7 mouse cellular contexts compared by ENCODE assay signal in the genomic region with DNA sequence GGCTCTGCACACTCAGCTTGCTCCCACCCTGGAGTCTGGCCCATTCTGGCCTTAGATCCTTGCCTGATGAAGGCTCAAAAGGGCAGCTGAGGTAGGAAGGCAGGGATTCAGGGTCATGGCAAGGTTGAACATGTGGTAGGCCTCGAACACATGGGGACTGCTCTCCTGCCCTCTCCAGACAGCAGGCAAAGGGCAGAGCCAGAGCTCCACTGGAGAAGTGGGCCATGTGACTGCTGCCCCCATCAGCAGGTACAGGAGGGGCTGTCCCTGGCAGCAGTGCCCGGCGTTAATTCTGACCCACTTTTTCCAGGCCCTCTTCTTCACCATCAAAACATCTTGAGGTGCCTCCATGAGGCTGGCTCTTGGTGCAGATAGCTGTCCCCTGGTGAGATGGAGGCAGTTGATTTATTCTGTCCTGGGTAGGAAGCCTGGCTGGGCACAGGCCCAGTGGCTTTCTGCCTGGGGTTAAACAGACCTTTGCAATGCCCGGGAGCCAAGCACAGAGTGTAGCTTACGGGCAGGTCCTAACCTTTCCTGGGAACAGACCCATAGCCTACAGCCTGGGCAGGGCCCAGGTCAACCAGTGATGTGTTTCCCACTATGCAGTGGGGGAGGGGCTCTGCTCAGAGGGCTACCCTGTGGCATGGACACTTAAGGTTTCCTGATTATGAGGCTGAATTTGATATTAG. TPM values are rescaled to one million over a fixed set of nuclear protein-coding genes. Genes with fewer than 3 reads are reported as not detected.
DNase-seq lines count a peak whose midpoint lies in the region; ATAC-seq and TF ChIP-seq lines count a peak whose summit lies in the region.

No protein-coding gene starts in this region.

- DNase-seq in lung, embryonic 14.5 days = no peak
- DNase-seq in lung, postnatal 10 days = no peak
- no peak for DNase-seq in embryonic facial prominence, embryonic 14.5 days (ENCODE audit: low spot score)
- no peak for DNase-seq in hindbrain, embryonic 14.5 days (ENCODE audit: low spot score)
- DNase-seq in frontal cortex, adult 2 months (ENCODE audit: extremely low spot score in 1 of 2, low spot score in 1 of 2) = no peak

- no peaks in the 10 kb centered on the region for H3K27me3 ChIP-seq in lung, embryonic 14.5 days (ENCODE audit: insufficient read depth, low read length)
- no peaks in the 10 kb centered on the region for H3K27me3 ChIP-seq in embryonic facial prominence, embryonic 14.5 days (replicated peaks; ENCODE audit: control insufficient read depth, insufficient read depth, low read length)
- no peaks in the 10 kb centered on the region for H3K27me3 ChIP-seq in hindbrain, embryonic 14.5 days (ENCODE audit: control insufficient read depth, insufficient read depth, low read length)
- no peaks in the 10 kb centered on the region for H3K27me3 ChIP-seq in midbrain, embryonic 15.5 days (replicated peaks)

- H3K27ac ChIP-seq in lung, embryonic 14.5 days (ENCODE audit: low read depth) = no peak overlapping the region; the same call in 1 of the 2 replicates
- no peak overlapping the region for H3K27ac ChIP-seq in embryonic facial prominence, embryonic 14.5 days (replicated peaks; ENCODE audit: low read depth, low read length)
- no peak overlapping the region for H3K27ac ChIP-seq in hindbrain, embryonic 14.5 days
- H3K27ac ChIP-seq in midbrain, embryonic 15.5 days = no peak overlapping the region

- H3K4me2 ChIP-seq in lung, embryonic 14.5 days = peak overlapping the region; percentile 77
- H3K4me2 ChIP-seq in embryonic facial prominence, embryonic 14.5 days (ENCODE audit: low read depth, low read length) = peak overlapping the region; percentile 94
- peak overlapping the region; percentile 91 for H3K4me2 ChIP-seq in hindbrain, embryonic 14.5 days (replicated peaks)
- peak overlapping the region; percentile 85 for H3K4me2 ChIP-seq in midbrain, embryonic 15.5 days

- no peaks in the 10 kb centered on the region for H3K9me3 ChIP-seq in lung, embryonic 14.5 days (ENCODE audit: low read depth, low read length)
- no peaks in the 10 kb centered on the region for H3K9me3 ChIP-seq in embryonic facial prominence, embryonic 14.5 days (ENCODE audit: control insufficient read depth, low read length)
- no peaks in the 10 kb centered on the region for H3K9me3 ChIP-seq in hindbrain, embryonic 14.5 days (ENCODE audit: control insufficient read depth, low read length)
- no peaks in the 10 kb centered on the region for H3K9me3 ChIP-seq in midbrain, embryonic 15.5 days

- peaks cover 54% of the 10 kb centered on the region for H3K36me3 ChIP-seq in lung, embryonic 14.5 days (ENCODE audit: insufficient read depth)
- H3K36me3 ChIP-seq in embryonic facial prominence, embryonic 14.5 days (ENCODE audit: control insufficient read depth, insufficient read depth, low read length) = peaks cover 41% of the 10 kb centered on the region
- H3K36me3 ChIP-seq in hindbrain, embryonic 14.5 days (replicated peaks; ENCODE audit: control insufficient read depth, insufficient read depth) = peaks cover 30% of the 10 kb centered on the region
- H3K36me3 ChIP-seq in midbrain, embryonic 15.5 days (replicated peaks) = peaks cover 16% of the 10 kb centered on the region

- ATAC-seq in lung, embryonic 14.5 days (ENCODE audit: insufficient read depth) = no peak
- ATAC-seq in embryonic facial prominence, embryonic 14.5 days (ENCODE audit: low read depth) = no peak
- no peak for ATAC-seq in hindbrain, embryonic 14.5 days (ENCODE audit: low FRiP score)
- no peak for ATAC-seq in midbrain, embryonic 15.5 days (replicated peaks)
- no peak for ATAC-seq in inflammation-experienced regulatory T-cells, adult 6 months

- TF ChIP-seq CTCF in lung, embryonic 14.5 days (IDR thresholded peaks at IDR 0.05; ENCODE audit: low read depth) = no peak

- H3K9ac ChIP-seq in lung, embryonic 14.5 days = peak overlapping the region; percentile 94
- H3K9ac ChIP-seq in embryonic facial prominence, embryonic 14.5 days (ENCODE audit: low read depth, low read length) = peak overlapping the region; percentile 45
- H3K9ac ChIP-seq in hindbrain, embryonic 14.5 days = 0 out of 2 replicates have a peak overlapping the region, but pooled peaks have one; percentile 31
- H3K9ac ChIP-seq in midbrain, embryonic 15.5 days = peak overlapping the region; percentile 76

- WGBS in lung, embryonic 14.5 days = 73% methylated on average over 5 of the region's 5 CpGs
- 90% methylated on average over 5 of the region's 5 CpGs for WGBS in embryonic facial prominence, embryonic 14.5 days
- 93% methylated on average over 5 of the region's 5 CpGs for WGBS in hindbrain, embryonic 14.5 days
- 88% methylated on average over 5 of the region's 5 CpGs for WGBS in midbrain, embryonic 15.5 days

- H3K4me1 ChIP-seq in lung, embryonic 14.5 days (ENCODE audit: insufficient read depth) = peaks cover 6% of the 10 kb centered on the region
- peaks cover 22% of the 10 kb centered on the region for H3K4me1 ChIP-seq in embryonic facial prominence, embryonic 14.5 days (ENCODE audit: control insufficient read depth, insufficient read depth, low read length)
- peaks cover 29% of the 10 kb centered on the region for H3K4me1 ChIP-seq in hindbrain, embryonic 14.5 days (replicated peaks; ENCODE audit: control insufficient read depth, insufficient read depth, low read length)
- H3K4me1 ChIP-seq in midbrain, embryonic 15.5 days = peaks cover 30% of the 10 kb centered on the region

- peak overlapping the region; percentile 81 for H3K4me3 ChIP-seq in lung, embryonic 14.5 days (ENCODE audit: low read depth, low read length)
- peak overlapping the region; percentile 10; the same call in 1 of the 2 replicates for H3K4me3 ChIP-seq in embryonic facial prominence, embryonic 14.5 days (ENCODE audit: low read depth, low read length)
- peak overlapping the region; percentile 82; the same call in 1 of the 2 replicates for H3K4me3 ChIP-seq in hindbrain, embryonic 14.5 days (replicated peaks; ENCODE audit: low read length)
- H3K4me3 ChIP-seq in midbrain, embryonic 15.5 days = peak overlapping the region; percentile 65; the same call in 1 of the 2 replicates

RNA-seq across cellular contexts. Expression of gene Bsg, which starts 2.3 kb away (rescaled TPM):
- 842 and 871 TPM in 2 replicates for polyA plus RNA-seq in lung, embryonic 14.5 days (2014; fragmentation: Nextera tagmentation; extraction: Ambion mirVana)
- 846 and 847 TPM in 2 replicates for polyA plus RNA-seq in embryonic facial prominence, embryonic 14.5 days (2014; fragmentation: Nextera tagmentation; extraction: Ambion mirVana)
- 930 and 976 TPM in 2 replicates for polyA plus RNA-seq in hindbrain, embryonic 14.5 days (2014; fragmentation: Nextera tagmentation; extraction: Ambion mirVana)
- 819 and 876 TPM in 2 replicates for polyA plus RNA-seq in midbrain, embryonic 15.5 days (2015; fragmentation: Nextera tagmentation; extraction: Ambion mirVana)
- polyA plus RNA-seq in inflammation-experienced regulatory T-cells, adult 6 months (2017; shearing (Covaris generic)) = 100 to 1,000 TPM; 116 to 152 (median 121) TPM
- 1,126 and 1,227 TPM in 2 replicates for polyA plus RNA-seq in frontal cortex, adult 2 months (2012; rRNA removed)

RNA-seq across cellular contexts. Expression of gene Hcn2, which starts 9.9 kb away (rescaled TPM):
- 0.14 TPM in 1 of 2 replicates, not detected in the other for polyA plus RNA-seq in lung, embryonic 14.5 days (2014; fragmentation: Nextera tagmentation; extraction: Ambion mirVana)
- 0.15 and 0.20 TPM in 2 replicates for polyA plus RNA-seq in embryonic facial prominence, embryonic 14.5 days (2014; fragmentation: Nextera tagmentation; extraction: Ambion mirVana)
- polyA plus RNA-seq in hindbrain, embryonic 14.5 days (2014; fragmentation: Nextera tagmentation; extraction: Ambion mirVana) = 2.9 and 4.3 TPM in 2 replicates
- polyA plus RNA-seq in midbrain, embryonic 15.5 days (2015; fragmentation: Nextera tagmentation; extraction: Ambion mirVana) = 1.3 and 1.7 TPM in 2 replicates
- polyA plus RNA-seq in inflammation-experienced regulatory T-cells, adult 6 months (2017; shearing (Covaris generic)) = not detected
- polyA plus RNA-seq in frontal cortex, adult 2 months (2012; rRNA removed) = 119 and 124 TPM in 2 replicates

RNA-seq across cellular contexts. Expression of gene Gzmm, which starts 17.7 kb away (rescaled TPM):
- 0.24 and 0.84 TPM in 2 replicates for polyA plus RNA-seq in lung, embryonic 14.5 days (2014; fragmentation: Nextera tagmentation; extraction: Ambion mirVana)
- 0.31 and 0.51 TPM in 2 replicates for polyA plus RNA-seq in embryonic facial prominence, embryonic 14.5 days (2014; fragmentation: Nextera tagmentation; extraction: Ambion mirVana)
- polyA plus RNA-seq in hindbrain, embryonic 14.5 days (2014; fragmentation: Nextera tagmentation; extraction: Ambion mirVana) = 1.5 and 1.8 TPM in 2 replicates
- 1.7 and 2.2 TPM in 2 replicates for polyA plus RNA-seq in midbrain, embryonic 15.5 days (2015; fragmentation: Nextera tagmentation; extraction: Ambion mirVana)
- polyA plus RNA-seq in inflammation-experienced regulatory T-cells, adult 6 months (2017; shearing (Covaris generic)) = 1 to 10 TPM in 1 of 3 experiments, under 1 TPM in 2; 0.62 to 3.2 (median 0.94) TPM
- 1.8 and 2.1 TPM in 2 replicates for polyA plus RNA-seq in frontal cortex, adult 2 months (2012; rRNA removed)

RNA-seq across cellular contexts. Expression of gene Cdc34, which starts 24.6 kb away (rescaled TPM):
- polyA plus RNA-seq in lung, embryonic 14.5 days (2014; fragmentation: Nextera tagmentation; extraction: Ambion mirVana) = 88.2 and 92.9 TPM in 2 replicates
- 106 TPM in 2 replicates for polyA plus RNA-seq in embryonic facial prominence, embryonic 14.5 days (2014; fragmentation: Nextera tagmentation; extraction: Ambion mirVana)
- 78.9 and 81.8 TPM in 2 replicates for polyA plus RNA-seq in hindbrain, embryonic 14.5 days (2014; fragmentation: Nextera tagmentation; extraction: Ambion mirVana)
- polyA plus RNA-seq in midbrain, embryonic 15.5 days (2015; fragmentation: Nextera tagmentation; extraction: Ambion mirVana) = 88.8 and 91.6 TPM in 2 replicates
- 10 to 100 TPM; 13.9 to 26.7 (median 20.5) TPM for polyA plus RNA-seq in inflammation-experienced regulatory T-cells, adult 6 months (2017; shearing (Covaris generic))
- polyA plus RNA-seq in frontal cortex, adult 2 months (2012; rRNA removed) = 96.3 and 111 TPM in 2 replicates

RNA-seq across cellular contexts. Expression of gene Tpgs1, which starts 37.4 kb away (rescaled TPM):
- polyA plus RNA-seq in lung, embryonic 14.5 days (2014; fragmentation: Nextera tagmentation; extraction: Ambion mirVana) = 56.4 and 62.4 TPM in 2 replicates
- 58.7 and 65.3 TPM in 2 replicates for polyA plus RNA-seq in embryonic facial prominence, embryonic 14.5 days (2014; fragmentation: Nextera tagmentation; extraction: Ambion mirVana)
- polyA plus RNA-seq in hindbrain, embryonic 14.5 days (2014; fragmentation: Nextera tagmentation; extraction: Ambion mirVana) = 107 and 108 TPM in 2 replicates
- 99.8 and 105 TPM in 2 replicates for polyA plus RNA-seq in midbrain, embryonic 15.5 days (2015; fragmentation: Nextera tagmentation; extraction: Ambion mirVana)
- polyA plus RNA-seq in inflammation-experienced regulatory T-cells, adult 6 months (2017; shearing (Covaris generic)) = 10 to 100 TPM; 15.9 to 25.7 (median 17.5) TPM
- polyA plus RNA-seq in frontal cortex, adult 2 months (2012; rRNA removed) = 89.4 and 92.3 TPM in 2 replicates

Comparison
In these comparisons a context has a peak if more than half of its experiments do, and no peak if none do; other contexts are left out.
1. H3K4me3 ChIP-seq: peak in every context shown above with its lines; median percentile 82 in hindbrain, embryonic 14.5 days; 81 in lung, embryonic 14.5 days; 65 in midbrain, embryonic 15.5 days; 10 in embryonic facial prominence, embryonic 14.5 days.
2. H3K9ac ChIP-seq: peak in every context shown above with its lines; median percentile 94 in lung, embryonic 14.5 days; 76 in midbrain, embryonic 15.5 days; 45 in embryonic facial prominence, embryonic 14.5 days; 31 in hindbrain, embryonic 14.5 days.
3. RNA of gene Hcn2, which starts 9.9 kb away (polyA plus RNA-seq): 119 to 124 TPM in frontal cortex, adult 2 months; 2.9 to 4.3 TPM in hindbrain, embryonic 14.5 days, 1.3 to 1.7 TPM in midbrain, embryonic 15.5 days, 0.15 to 0.20 TPM in embryonic facial prominence, embryonic 14.5 days, not detected in inflammation-experienced regulatory T-cells, adult 6 months and 0.14 TPM in lung, embryonic 14.5 days; every median in the first group is over 10 times any median in the second.
4. Peak in every context shown above with its lines, with median percentiles within 50 percentile points of each other: H3K4me2 ChIP-seq.